Mouse (Mus musculus): ENCODE results near the gene Ccdc158.

DNA sequence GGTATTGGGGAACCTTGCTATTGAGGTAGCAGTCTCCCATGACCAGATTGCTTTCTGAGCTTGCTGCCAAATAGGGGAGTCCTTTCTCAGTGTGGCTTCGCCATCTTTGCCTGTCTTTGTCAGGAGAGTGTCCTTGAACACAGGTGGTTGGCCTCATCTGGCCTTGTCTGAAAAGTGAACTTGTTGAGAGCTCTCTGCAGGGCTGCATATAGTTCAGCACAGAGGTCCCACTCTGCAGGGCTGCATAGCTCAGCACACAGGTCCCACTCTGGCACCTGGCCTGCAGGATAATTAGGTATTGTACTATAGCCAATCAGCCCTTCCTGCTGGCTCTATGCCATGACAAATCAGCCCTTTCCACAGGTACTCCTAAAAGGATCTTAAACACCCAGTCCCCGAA lies 114.9 kb downstream of the Ccdc158 start:
- TF ChIP-seq CTCF (IDR thresholded peaks at IDR 0.05; ENCODE audit: low read depth) (no peak), EP300 (IDR thresholded peaks at IDR 0.05; ENCODE audit: low read depth) (no peak)

All from heart, postnatal 0 days (tissue).